Mouse (Mus musculus): ENCODE results near the gene Dnm1l.
"Not testable (repeated sequence)": the region's sequence is repeated elsewhere in the genome, so short reads cannot be mapped to it uniquely, and the experiment has no call there.

The Dnm1l gene

DNA sequence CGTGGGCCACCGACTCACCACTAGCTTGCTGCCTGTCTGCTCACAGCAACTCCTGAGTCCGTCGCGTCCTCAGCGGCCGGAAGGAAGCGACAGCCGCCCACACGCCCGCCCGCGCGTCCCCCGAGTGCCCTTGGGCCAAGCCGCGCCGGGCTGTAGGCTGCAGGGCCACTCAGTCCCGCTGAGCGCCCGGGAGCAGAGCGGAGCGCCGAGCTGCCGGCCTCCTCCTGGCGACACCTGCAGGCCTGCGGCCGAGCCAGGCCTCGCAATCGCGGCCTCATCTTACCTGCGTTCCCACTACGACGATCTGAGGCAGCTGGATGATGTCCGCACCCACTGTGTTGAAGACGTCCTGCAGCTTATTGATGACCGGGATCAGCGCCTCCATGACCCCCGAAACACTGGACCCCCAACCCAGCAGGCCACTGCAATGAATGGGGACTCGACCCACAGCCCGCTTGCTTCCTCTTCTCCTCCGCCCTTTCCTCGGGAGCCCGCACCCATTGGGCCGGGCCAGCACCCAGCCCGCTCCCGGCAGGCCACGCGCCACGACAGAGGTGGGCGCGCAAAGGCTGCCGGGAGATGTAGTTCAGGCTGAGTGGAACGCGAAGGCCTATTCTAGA lies at the start of gene Dnm1l:
Dnm1l (minus strand) TSS at position 479 of the 620 bp plus-strand sequence.
- DNase-seq (ENCODE audit: low read depth): peak; percentile 78

DNA sequence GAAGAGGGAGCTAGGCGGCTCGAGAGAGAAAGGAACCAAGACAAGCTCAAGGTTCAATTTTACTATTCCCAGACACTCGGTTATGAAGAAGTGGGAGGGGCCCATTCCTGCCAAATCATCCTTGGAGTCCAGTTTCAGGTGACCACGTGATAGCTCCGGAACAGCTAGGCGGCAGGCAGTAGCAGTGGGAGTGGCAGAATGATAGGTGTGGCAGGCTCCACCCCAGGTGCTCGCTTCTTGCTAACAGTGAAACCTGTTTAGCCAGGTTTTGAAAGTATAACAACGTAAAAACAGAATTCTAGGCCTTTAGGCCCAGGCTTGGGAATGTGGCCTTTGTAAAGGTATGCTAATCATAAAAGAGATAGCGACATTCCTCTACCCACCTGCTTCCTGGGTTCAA lies 8.5 kb upstream of the Dnm1l start:
- DNase-seq (ENCODE audit: low read depth): not testable (repeated sequence)

DNA sequence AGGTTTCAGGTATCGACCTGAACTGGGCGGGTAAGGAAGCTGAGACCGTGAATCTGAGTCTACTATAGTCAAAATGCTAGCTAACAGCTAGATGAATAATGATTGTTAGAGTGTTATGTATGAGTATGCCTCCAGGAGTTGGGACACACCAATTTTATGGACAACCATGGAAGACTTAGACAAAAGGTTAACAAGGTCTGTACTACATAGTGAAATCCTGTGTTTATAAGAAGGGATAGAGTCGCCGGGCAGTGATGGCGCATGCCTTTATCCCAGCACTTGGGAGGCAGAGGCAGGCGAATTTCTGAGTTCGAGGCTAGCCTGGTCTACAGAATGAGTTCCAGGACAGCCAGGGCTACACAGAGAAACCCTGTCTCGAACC lies 333 bp upstream of the Dnm1l start:
- not testable (repeated sequence) for DNase-seq (ENCODE audit: low read depth)

DNA sequence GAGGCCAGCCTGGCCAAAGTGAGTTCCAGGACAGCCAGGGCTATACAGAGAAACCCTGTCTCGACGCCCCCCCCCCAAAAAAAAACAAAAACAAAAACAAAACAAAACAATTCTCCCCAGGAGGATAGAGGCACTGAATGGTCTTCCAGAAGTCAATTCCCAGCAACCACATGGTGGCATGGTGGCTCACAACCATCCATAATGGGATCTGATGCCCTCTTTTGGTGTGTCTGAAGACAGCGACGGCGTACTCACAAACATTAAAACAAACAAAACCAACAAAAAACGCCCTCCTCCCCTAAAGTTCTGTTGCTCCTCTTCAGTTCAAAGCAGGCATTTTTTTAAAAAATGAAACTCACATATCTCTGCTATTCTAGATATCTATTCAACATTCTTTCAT lies 851 bp downstream of the Dnm1l start:
- no peak for DNase-seq (ENCODE audit: low read depth)

DNA sequence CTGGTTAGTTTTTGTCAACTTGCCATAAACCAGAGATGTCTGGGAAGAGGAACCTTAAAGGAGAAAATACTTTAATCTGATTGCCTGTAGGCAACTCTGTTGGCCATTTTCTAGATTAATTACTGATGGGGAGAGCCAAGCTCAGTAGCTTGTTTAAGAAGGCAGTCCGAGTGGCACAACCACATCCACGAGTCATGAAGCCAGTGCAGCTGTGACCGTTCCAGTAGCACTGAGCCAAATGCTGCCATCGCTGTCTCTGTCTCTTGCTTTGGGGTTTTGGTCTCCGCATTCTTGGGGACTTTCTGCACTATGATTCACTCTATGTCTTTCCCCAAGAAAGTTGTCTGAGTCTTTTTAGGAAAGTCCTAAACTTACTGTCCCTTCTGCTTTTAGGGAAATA lies 12.3 kb downstream of the Dnm1l start:
- no peak for DNase-seq (ENCODE audit: low read depth)

GRCm38 (mm10) chr16:16325775-16326336 lies 32.9 kb downstream of the Dnm1l start:
- DNase-seq (ENCODE audit: low read depth): no peak

DNA sequence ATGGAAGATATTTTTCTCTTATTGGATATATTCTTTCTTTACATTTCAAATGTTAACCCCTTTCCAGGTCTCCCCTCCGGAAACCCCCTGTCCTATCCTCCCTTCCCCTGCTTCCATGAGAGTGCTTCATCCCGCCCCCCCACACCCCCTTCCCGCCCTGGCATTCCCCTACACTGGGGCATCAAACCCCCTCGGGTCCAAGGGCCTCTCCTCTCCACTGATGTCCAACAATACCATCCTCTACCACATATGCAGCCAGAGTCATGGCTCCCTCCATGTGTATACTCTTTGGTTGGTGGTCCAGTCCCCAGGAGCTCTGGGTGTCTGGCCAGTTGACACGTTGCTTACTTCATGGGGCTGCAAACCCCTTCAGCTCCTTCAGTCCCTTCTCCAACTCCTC lies 47.4 kb downstream of the Dnm1l start:
- no peak for DNase-seq (ENCODE audit: low read depth)

GRCm38 (mm10) chr16:16303888-16304287 lies 54.9 kb downstream of the Dnm1l start:
- DNase-seq (ENCODE audit: low read depth): no peak

DNA sequence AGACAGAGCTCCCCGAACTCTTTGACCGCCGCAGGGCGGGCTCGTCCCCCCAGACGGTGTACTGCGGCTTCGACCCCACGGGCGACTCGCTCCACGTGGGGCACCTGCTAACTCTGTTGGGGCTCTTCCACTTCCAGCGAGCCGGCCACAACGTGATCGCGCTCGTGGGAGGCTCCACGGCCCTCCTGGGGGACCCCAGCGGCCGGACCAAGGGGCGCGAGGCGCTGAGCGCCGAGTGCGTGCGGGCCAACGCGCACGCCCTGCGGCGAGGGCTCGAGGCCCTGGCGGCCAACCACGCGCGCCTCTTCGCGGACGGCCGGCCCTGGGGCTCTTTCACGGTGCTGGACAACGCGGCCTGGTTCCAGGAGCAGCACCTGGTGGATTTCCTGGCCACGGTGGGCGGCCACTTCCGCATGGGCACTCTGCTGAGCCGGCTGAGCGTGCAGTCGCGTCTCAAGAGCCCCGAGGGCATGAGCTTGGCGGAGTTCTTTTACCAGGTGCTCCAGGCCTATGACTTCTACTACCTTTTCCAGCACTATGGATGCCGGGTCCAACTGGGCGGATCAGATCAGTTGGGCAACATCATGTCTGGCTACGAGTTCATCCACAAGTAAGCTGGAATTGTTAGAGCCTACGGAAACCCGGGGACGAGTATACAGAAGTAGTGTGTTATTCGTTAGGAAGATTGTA lies 55.5 kb downstream of the Dnm1l start:
- DNase-seq (ENCODE audit: low read depth): peak; percentile 22

DNA sequence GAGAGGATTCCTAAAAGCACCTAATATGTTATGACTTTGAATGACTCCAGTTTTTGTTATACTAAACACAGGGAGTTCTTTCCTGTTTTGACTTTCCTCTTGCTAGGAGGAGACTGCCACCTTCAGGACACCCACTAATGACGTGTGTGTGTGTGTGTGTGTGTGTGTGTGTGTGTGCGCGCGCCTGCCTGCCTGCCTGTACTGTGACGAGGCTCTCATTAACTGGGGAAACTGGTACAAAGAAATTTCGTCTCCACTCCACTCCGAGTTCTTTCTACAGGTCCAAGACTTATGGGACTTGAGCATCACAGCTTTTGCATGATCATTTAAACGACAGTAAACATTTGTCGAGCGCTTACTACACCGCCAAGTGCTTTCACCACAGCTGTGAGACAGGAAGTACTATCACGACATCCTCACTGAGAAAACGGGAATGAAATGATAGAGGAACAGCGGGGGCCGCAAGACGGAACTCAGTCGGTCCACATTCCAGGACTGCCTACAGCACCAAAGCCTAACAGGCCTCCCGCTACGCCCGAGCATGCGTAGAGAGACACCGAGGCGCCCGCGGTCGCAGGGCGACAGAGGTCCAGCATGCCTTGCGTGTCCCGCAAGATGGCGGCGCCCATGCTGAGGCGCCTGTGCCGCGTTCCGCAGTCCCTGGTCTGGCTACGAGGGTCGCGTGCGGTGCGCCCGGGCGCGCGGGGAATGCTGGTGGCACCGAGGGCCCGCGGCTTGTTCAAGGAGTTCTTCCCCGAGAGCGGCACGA lies 56.2 kb downstream of the Dnm1l start, which contains the start of gene Yars2:
Yars2 (plus strand) TSS at position 597 of the 769 bp plus-strand sequence.
- peak; percentile 75 for DNase-seq (ENCODE audit: low read depth)

DNA sequence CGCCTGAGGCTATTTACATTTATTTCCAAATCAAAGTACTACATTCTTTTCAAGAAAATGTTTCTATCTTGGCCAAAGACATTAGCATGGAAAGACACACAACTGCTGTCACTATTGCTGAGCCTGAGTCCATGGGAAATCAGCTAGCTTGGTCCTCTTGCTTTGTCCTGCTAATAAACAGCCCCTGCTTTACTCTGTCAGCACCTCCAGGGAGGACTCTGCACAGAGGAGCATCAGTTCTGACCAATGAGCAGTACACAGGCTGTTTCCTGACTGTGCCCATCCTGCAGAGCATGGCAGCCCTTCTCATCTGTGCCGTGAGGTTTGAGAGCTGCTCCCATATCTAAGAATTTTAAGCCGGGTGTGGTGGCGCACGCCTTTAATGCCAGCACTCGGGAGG lies 85.0 kb downstream of the Dnm1l start:
- no peak for DNase-seq (ENCODE audit: low read depth)

DNA sequence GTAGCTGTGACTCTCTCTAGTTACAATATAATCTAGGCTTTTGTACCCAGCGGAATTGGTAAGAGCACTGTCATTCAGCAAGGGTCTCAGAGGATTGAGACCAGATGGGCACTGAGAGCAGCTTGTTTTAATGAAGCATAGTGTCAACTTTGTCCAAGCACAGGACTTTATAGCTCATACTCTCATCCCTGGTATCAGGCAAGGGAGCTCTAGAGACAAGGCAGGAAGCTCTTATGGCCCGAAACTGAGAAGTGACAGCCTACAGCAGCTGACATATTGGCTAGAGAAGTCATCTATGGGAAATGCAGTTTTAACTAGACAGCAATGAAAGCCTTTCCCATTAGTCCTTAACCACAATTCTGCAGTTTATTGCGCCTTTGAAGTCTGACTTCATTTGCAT lies 85.8 kb downstream of the Dnm1l start:
- DNase-seq (ENCODE audit: low read depth): no peak

DNA sequence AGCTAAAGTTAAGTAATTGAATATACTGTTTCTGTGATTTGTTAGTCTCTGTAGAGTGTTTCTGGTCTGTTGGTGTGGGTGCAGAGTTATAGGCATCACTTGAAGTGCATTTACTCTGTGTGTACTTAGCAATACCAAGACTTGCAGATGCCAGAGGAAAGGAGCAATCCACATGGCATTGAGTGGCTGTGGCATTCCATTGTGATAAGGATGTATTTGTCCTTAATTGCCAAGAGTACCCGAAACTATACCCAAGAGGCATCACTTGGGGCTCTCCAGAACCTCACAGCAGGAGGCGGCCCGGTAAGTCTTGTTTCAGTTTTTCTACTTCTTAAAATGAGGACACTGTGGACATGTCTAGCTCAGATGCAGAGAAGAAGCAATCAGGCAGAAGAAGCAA lies 96.3 kb downstream of the Dnm1l start:
- DNase-seq (ENCODE audit: low read depth): no peak
